Mouse (Mus musculus): ENCODE results near the gene Ncs1. TPM values are rescaled to one million over a fixed set of nuclear protein-coding genes. Genes with fewer than 3 reads are reported as not detected.

Gene Ncs1
- polyA plus RNA-seq, 1 experiment from 2014 or later: 9.8 TPM

- H3K4me3 ChIP-seq (ENCODE audit: low read depth, low read length): no peak overlapping the region
- H3K27me3 ChIP-seq (ENCODE audit: control insufficient read depth, insufficient read depth, low read length): no peaks in the 10 kb centered on the region
- H3K36me3 ChIP-seq (ENCODE audit: control insufficient read depth, insufficient read depth, low read length): no peaks in the 10 kb centered on the region
- H3K4me1 ChIP-seq (replicated peaks; ENCODE audit: control insufficient read depth, insufficient read depth): peaks cover 19% of the 10 kb centered on the region
- TF ChIP-seq CTCF (IDR thresholded peaks at IDR 0.05; ENCODE audit: low read depth) (no peak), EP300 (optimal IDR thresholded peaks at IDR 0.05) (no peak)
- H3K9ac ChIP-seq (ENCODE audit: low read length): no peak overlapping the region
- H3K27ac ChIP-seq (replicated peaks): peak overlapping the region; percentile 86
- ATAC-seq (ENCODE audit: low FRiP score, low TSS enrichment) (no peak), DNase-seq (ENCODE audit: low spot score) (no peak)
- no peak overlapping the region for H3K4me2 ChIP-seq (replicated peaks; ENCODE audit: low read depth)
- no peaks in the 10 kb centered on the region for H3K9me3 ChIP-seq (ENCODE audit: control insufficient read depth, low read length)
- WGBS: 55% methylated on average over 8 of the region's 8 CpGs
Observed at GRCm38 (mm10) chr2:31263039-31263461, 17.4 kb downstream of the Ncs1 start.

- ATAC-seq (ENCODE audit: low FRiP score, low TSS enrichment) (peak; percentile 39), DNase-seq (ENCODE audit: low spot score) (peak; percentile 66)
- Histone ChIP-seq H3K27me3 (ENCODE audit: control insufficient read depth, insufficient read depth, low read length) (no peaks in the 10 kb centered on the region), H3K36me3 (ENCODE audit: control insufficient read depth, insufficient read depth, low read length) (no peaks in the 10 kb centered on the region), H3K4me2 (replicated peaks; ENCODE audit: low read depth) (no peak overlapping the region; the same call in 1 of the 2 replicates), H3K9ac (ENCODE audit: low read length) (peak overlapping the region; percentile 43; the same call in 1 of the 2 replicates), H3K9me3 (ENCODE audit: control insufficient read depth, low read length) (no peaks in the 10 kb centered on the region), H3K27ac (replicated peaks) (peak overlapping the region; percentile 86), H3K4me1 (replicated peaks; ENCODE audit: control insufficient read depth, insufficient read depth) (peaks cover 15% of the 10 kb centered on the region), H3K4me3 (ENCODE audit: low read depth, low read length) (no peak overlapping the region)
- TF ChIP-seq CTCF (IDR thresholded peaks at IDR 0.05; ENCODE audit: low read depth) (no peak; the same call in 1 of the 2 replicates), EP300 (optimal IDR thresholded peaks at IDR 0.05) (no peak)
- WGBS: 35% methylated on average over 10 of the region's 10 CpGs
Observed at GRCm38 (mm10) chr2:31263746-31264378, 18.2 kb downstream of the Ncs1 start.

- H3K9ac ChIP-seq (ENCODE audit: low read length): no peak overlapping the region
- TF ChIP-seq EP300 (optimal IDR thresholded peaks at IDR 0.05): no peak
- TF ChIP-seq CTCF (IDR thresholded peaks at IDR 0.05; ENCODE audit: low read depth): no peak
- H3K4me1 ChIP-seq (replicated peaks; ENCODE audit: control insufficient read depth, insufficient read depth): peaks cover 15% of the 10 kb centered on the region
- H3K9me3 ChIP-seq (ENCODE audit: control insufficient read depth, low read length): no peaks in the 10 kb centered on the region
- H3K36me3 ChIP-seq (ENCODE audit: control insufficient read depth, insufficient read depth, low read length): no peaks in the 10 kb centered on the region
- WGBS: 67% methylated on average over 6 of the region's 6 CpGs
- no peak overlapping the region for H3K27ac ChIP-seq (replicated peaks)
- H3K27me3 ChIP-seq (ENCODE audit: control insufficient read depth, insufficient read depth, low read length): no peaks in the 10 kb centered on the region
- H3K4me3 ChIP-seq (ENCODE audit: low read depth, low read length): no peak overlapping the region
- no peak overlapping the region for H3K4me2 ChIP-seq (replicated peaks; ENCODE audit: low read depth)
- no peak for ATAC-seq (ENCODE audit: low FRiP score, low TSS enrichment)
- DNase-seq (ENCODE audit: low spot score): no peak
Observed at GRCm38 (mm10) chr2:31267447-31267846, 21.8 kb downstream of the Ncs1 start.

- no peak overlapping the region for H3K27ac ChIP-seq (replicated peaks)
- no peaks in the 10 kb centered on the region for H3K9me3 ChIP-seq (ENCODE audit: control insufficient read depth, low read length)
- 43% methylated on average over 5 of the region's 5 CpGs for WGBS
- DNase-seq (ENCODE audit: low spot score) (no peak), ATAC-seq (ENCODE audit: low FRiP score, low TSS enrichment) (no peak)
- H3K36me3 ChIP-seq (ENCODE audit: control insufficient read depth, insufficient read depth, low read length): no peaks in the 10 kb centered on the region
- H3K27me3 ChIP-seq (ENCODE audit: control insufficient read depth, insufficient read depth, low read length): no peaks in the 10 kb centered on the region
- no peak overlapping the region for H3K4me3 ChIP-seq (ENCODE audit: low read depth, low read length)
- H3K4me2 ChIP-seq (replicated peaks; ENCODE audit: low read depth): no peak overlapping the region
- H3K4me1 ChIP-seq (replicated peaks; ENCODE audit: control insufficient read depth, insufficient read depth): peaks cover 11% of the 10 kb centered on the region
- TF ChIP-seq CTCF (IDR thresholded peaks at IDR 0.05; ENCODE audit: low read depth): no peak
- no peak for TF ChIP-seq EP300 (optimal IDR thresholded peaks at IDR 0.05)
- no peak overlapping the region for H3K9ac ChIP-seq (ENCODE audit: low read length)
Observed at GRCm38 (mm10) chr2:31268631-31269030, 23.0 kb downstream of the Ncs1 start.

- no peak for ATAC-seq (ENCODE audit: low FRiP score, low TSS enrichment)
- WGBS: 95% methylated on average over 6 of the region's 6 CpGs
- Histone ChIP-seq H3K4me3 (ENCODE audit: low read depth, low read length) (no peak overlapping the region), H3K4me1 (replicated peaks; ENCODE audit: control insufficient read depth, insufficient read depth) (0 out of 2 replicates have a peak, but pooled peaks cover 7% of the 10 kb centered on the region), H3K9me3 (ENCODE audit: control insufficient read depth, low read length) (no peaks in the 10 kb centered on the region), H3K27ac (replicated peaks) (no peak overlapping the region), H3K36me3 (ENCODE audit: control insufficient read depth, insufficient read depth, low read length) (no peaks in the 10 kb centered on the region), H3K4me2 (replicated peaks; ENCODE audit: low read depth) (no peak overlapping the region), H3K27me3 (ENCODE audit: control insufficient read depth, insufficient read depth, low read length) (no peaks in the 10 kb centered on the region), H3K9ac (ENCODE audit: low read length) (no peak overlapping the region)
- TF ChIP-seq EP300 (optimal IDR thresholded peaks at IDR 0.05) (no peak), CTCF (IDR thresholded peaks at IDR 0.05; ENCODE audit: low read depth) (no peak)
- DNase-seq (ENCODE audit: low spot score): no peak
Observed at GRCm38 (mm10) chr2:31269188-31269587, 23.6 kb downstream of the Ncs1 start.

GRCm38 (mm10) chr2:31269847-31270246 is 24.2 kb downstream of the Ncs1 start:
- Histone ChIP-seq H3K4me1 (replicated peaks; ENCODE audit: control insufficient read depth, insufficient read depth) (0 out of 2 replicates have a peak, but pooled peaks cover 4% of the 10 kb centered on the region), H3K27ac (replicated peaks) (no peak overlapping the region), H3K4me2 (replicated peaks; ENCODE audit: low read depth) (no peak overlapping the region), H3K4me3 (ENCODE audit: low read depth, low read length) (no peak overlapping the region), H3K9ac (ENCODE audit: low read length) (no peak overlapping the region), H3K27me3 (ENCODE audit: control insufficient read depth, insufficient read depth, low read length) (no peaks in the 10 kb centered on the region), H3K9me3 (ENCODE audit: control insufficient read depth, low read length) (no peaks in the 10 kb centered on the region), H3K36me3 (ENCODE audit: control insufficient read depth, insufficient read depth, low read length) (no peaks in the 10 kb centered on the region)
- no peak for ATAC-seq (ENCODE audit: low FRiP score, low TSS enrichment)
- TF ChIP-seq EP300 (optimal IDR thresholded peaks at IDR 0.05) (no peak), CTCF (IDR thresholded peaks at IDR 0.05; ENCODE audit: low read depth) (no peak)
- 91% methylated on average over 10 of the region's 10 CpGs for WGBS
- DNase-seq (ENCODE audit: low spot score): no peak
